Mouse (Mus musculus) CH12.LX (cell line): ENCODE measurements at regions not wholly inside any gene's neighbourhood (a gene's known extent, or its start where the extent isn't known, plus 50 kb on each side); places are given as distances from the start of the nearest gene placed in this dataset.

ENCODE experiments used
- BHLHE40 ChIP-seq: IDR thresholded peaks from 2 replicates; pipeline ENCODE4 v1.6.1; 2011; ENCODE audit warnings: mild to moderate bottlenecking, low read depth, low read length, improper control_type of control experiment
- CTCF ChIP-seq, 2 experiments: IDR thresholded peaks in 1 of 2; conservative IDR thresholded peaks in 1 of 2; 2 replicates each; pipeline ENCODE4 v1.5.1; 2011 to 2012; ENCODE audit warnings: low read depth in 2 of 2, low read length in 2 of 2, improper control_type of control experiment in 1 of 2, inconsistent platforms in 1 of 2, mild to moderate bottlenecking in 1 of 2, moderate library complexity in 1 of 2
- EP300 ChIP-seq: IDR thresholded peaks from 2 replicates; pipeline ENCODE4 v1.6.1; 2011; ENCODE audit warnings: low read length, improper control_type of control experiment
- JUN ChIP-seq: IDR thresholded peaks from 2 replicates; pipeline ENCODE4 v1.6.1; 2011; ENCODE audit warnings: low read depth, mild to moderate bottlenecking, low read length, improper control_type of control experiment, moderate library complexity; ENCODE audit not compliant: insufficient read depth
- KAT2A ChIP-seq: IDR thresholded peaks from 2 replicates; pipeline ENCODE4 v1.6.1; 2012; ENCODE audit warnings: low read length, improper control_type of control experiment, inconsistent platforms; ENCODE audit not compliant: insufficient replicate concordance
- MAZ ChIP-seq: IDR thresholded peaks from 2 replicates; pipeline ENCODE4 v1.6.1; 2012; ENCODE audit warnings: low read depth, mild to moderate bottlenecking, inconsistent platforms, low read length, improper control_type of control experiment, moderate library complexity
- MXI1 ChIP-seq: IDR thresholded peaks from 2 replicates; pipeline ENCODE4 v1.6.1; 2011; ENCODE audit warnings: mild to moderate bottlenecking, low read depth, low read length, improper control_type of control experiment
- PAX5 ChIP-seq: IDR thresholded peaks from 2 replicates; pipeline ENCODE4 v1.6.1; 2012; ENCODE audit warnings: low read length, inconsistent platforms, mixed read lengths
- POLR2A ChIP-seq: IDR thresholded peaks from 2 replicates; pipeline ENCODE4 v1.6.1; 2011; ENCODE audit warnings: low read depth, mild to moderate bottlenecking, improper control_type of control experiment, low read length
- POLR2AphosphoS2 ChIP-seq: IDR thresholded peaks from 2 replicates; pipeline ENCODE4 v1.6.1; 2011; ENCODE audit warnings: low read depth, low read length, improper control_type of control experiment
- USF1 ChIP-seq: IDR thresholded peaks from 2 replicates; pipeline ENCODE4 v1.6.1; 2014; ENCODE audit warnings: low read depth, mild to moderate bottlenecking, inconsistent platforms, low read length, improper control_type of control experiment
- USF2 ChIP-seq: conservative IDR thresholded peaks from 2 replicates; pipeline ENCODE4 v1.6.1; 2011; ENCODE audit warnings: low read depth, low read length, improper control_type of control experiment
- ZKSCAN1 ChIP-seq: IDR thresholded peaks from 2 replicates; pipeline ENCODE4 v1.6.1; 2012; ENCODE audit warnings: low read depth, inconsistent platforms, low read length, improper control_type of control experiment, borderline replicate concordance
- ZNF384 ChIP-seq: IDR thresholded peaks from 2 replicates; pipeline ENCODE4 v1.6.1; 2012; ENCODE audit warnings: low read depth, low read length, improper control_type of control experiment, inconsistent platforms

- no peak for TF ChIP-seq KAT2A
- TF ChIP-seq POLR2A = no peak
- no peak for TF ChIP-seq CTCF (conservative IDR thresholded peaks at IDR 0.05 in 1 of 2, IDR thresholded peaks at IDR 0.05 in 1 of 2; ENCODE audit: low read depth in 2 of 2, low read length in 2 of 2)
- TF ChIP-seq POLR2AphosphoS2 = no peak
- no peak for TF ChIP-seq USF2
- TF ChIP-seq JUN = no peak
- no peak for TF ChIP-seq MAZ
- no peak for TF ChIP-seq ZKSCAN1
- no peak for TF ChIP-seq EP300
- TF ChIP-seq BHLHE40 = no peak
- no peak for TF ChIP-seq PAX5
- TF ChIP-seq MXI1 = no peak
- no peak for TF ChIP-seq USF1
- TF ChIP-seq ZNF384 = no peak
These were observed 61.2 kb upstream of the Zmiz1 start for GRCm38 (mm10) chr14:25397751-25398150.
